Mouse (Mus musculus): ENCODE measurements at regions not wholly inside any gene's neighbourhood (a gene's known extent, or its start where the extent isn't known, plus 50 kb on each side); places are given as distances from the start of the nearest gene placed in this dataset.
"Not testable (repeated sequence)": the region's sequence is repeated elsewhere in the genome, so short reads cannot be mapped to it uniquely, and the experiment has no call there.

GRCm38 (mm10) chr6:19855476-19855875 lies 989.4 kb downstream of the Ankrd7 start:
- not testable (repeated sequence) for ATAC-seq (ENCODE audit: low FRiP score); H3K4me3 ChIP-seq (replicated peaks); H3K9me3 ChIP-seq (replicated peaks); H3K36me3 ChIP-seq; H3K27ac ChIP-seq (replicated peaks); H3K9ac ChIP-seq (replicated peaks); H3K4me1 ChIP-seq; H3K27me3 ChIP-seq (replicated peaks); H3K4me2 ChIP-seq
- 92% methylated on average over 1 of the region's 1 CpGs for WGBS

- Histone ChIP-seq H3K4me3 (replicated peaks) (no peak overlapping the region), H3K4me1 (no peaks in the 10 kb centered on the region), H3K4me2 (no peak overlapping the region), H3K9me3 (replicated peaks) (no peaks in the 10 kb centered on the region), H3K27ac (replicated peaks) (no peak overlapping the region), H3K36me3 (no peaks in the 10 kb centered on the region), H3K9ac (replicated peaks) (no peak overlapping the region), H3K27me3 (replicated peaks) (no peaks in the 10 kb centered on the region)
- WGBS, result 92% methylated on average over 2 of the region's 2 CpGs
- ATAC-seq (ENCODE audit: low FRiP score), result no peak
Measured at GRCm38 (mm10) chr6:19864101-19864500, 998.0 kb downstream of the Ankrd7 start.

- 64% methylated on average over 1 of the region's 1 CpGs for WGBS
- ATAC-seq (ENCODE audit: low FRiP score), result no peak
- Histone ChIP-seq H3K9me3 (replicated peaks) (no peaks in the 10 kb centered on the region), H3K27me3 (replicated peaks) (no peaks in the 10 kb centered on the region), H3K36me3 (no peaks in the 10 kb centered on the region), H3K9ac (replicated peaks) (no peak overlapping the region), H3K4me3 (replicated peaks) (no peak overlapping the region), H3K27ac (replicated peaks) (no peak overlapping the region), H3K4me1 (no peaks in the 10 kb centered on the region), H3K4me2 (no peak overlapping the region)
Measured at GRCm38 (mm10) chr6:19869697-19870096, 1003.6 kb downstream of the Ankrd7 start.

- Histone ChIP-seq H3K27ac (replicated peaks) (no peak overlapping the region), H3K9ac (replicated peaks) (no peak overlapping the region), H3K27me3 (replicated peaks) (no peaks in the 10 kb centered on the region), H3K4me2 (no peak overlapping the region), H3K4me3 (replicated peaks) (no peak overlapping the region), H3K36me3 (no peaks in the 10 kb centered on the region), H3K9me3 (replicated peaks) (no peaks in the 10 kb centered on the region), H3K4me1 (no peaks in the 10 kb centered on the region)
- WGBS, result 98% methylated on average over 1 of the region's 1 CpGs
- no peak for ATAC-seq (ENCODE audit: low FRiP score)
Measured at GRCm38 (mm10) chr6:19911181-19911580, 1045.1 kb downstream of the Ankrd7 start.

GRCm38 (mm10) chr6:19941784-19942183 lies 1075.7 kb downstream of the Ankrd7 start:
- H3K4me3 ChIP-seq (replicated peaks); H3K4me2 ChIP-seq; H3K9me3 ChIP-seq (replicated peaks); H3K4me1 ChIP-seq; H3K9ac ChIP-seq (replicated peaks); H3K27me3 ChIP-seq (replicated peaks); ATAC-seq (ENCODE audit: low FRiP score); H3K36me3 ChIP-seq; H3K27ac ChIP-seq (replicated peaks): not testable (repeated sequence)
- 78% methylated on average over 4 of the region's 4 CpGs for WGBS

- no peak overlapping the region for H3K4me3 ChIP-seq (replicated peaks)
- no peak overlapping the region for H3K27ac ChIP-seq (replicated peaks)
- no peak overlapping the region for H3K4me2 ChIP-seq
- no peak overlapping the region for H3K9ac ChIP-seq (replicated peaks)
- no peaks in the 10 kb centered on the region for H3K4me1 ChIP-seq
- no peaks in the 10 kb centered on the region for H3K9me3 ChIP-seq (replicated peaks)
- H3K36me3 ChIP-seq, result no peaks in the 10 kb centered on the region
- ATAC-seq (ENCODE audit: low FRiP score), result no peak
- H3K27me3 ChIP-seq (replicated peaks), result no peaks in the 10 kb centered on the region
Measured at GRCm38 (mm10) chr6:19944334-19944733, 1078.2 kb downstream of the Ankrd7 start.

GRCm38 (mm10) chr6:19945693-19946092 lies 1079.6 kb downstream of the Ankrd7 start:
- no peak overlapping the region for H3K27ac ChIP-seq (replicated peaks)
- ATAC-seq (ENCODE audit: low FRiP score), result no peak
- no peaks in the 10 kb centered on the region for H3K4me1 ChIP-seq
- H3K9me3 ChIP-seq (replicated peaks), result no peaks in the 10 kb centered on the region
- H3K4me2 ChIP-seq, result no peak overlapping the region
- no peak overlapping the region for H3K4me3 ChIP-seq (replicated peaks)
- H3K36me3 ChIP-seq, result no peaks in the 10 kb centered on the region
- H3K9ac ChIP-seq (replicated peaks), result no peak overlapping the region
- WGBS, result 54% methylated on average over 4 of the region's 4 CpGs
- H3K27me3 ChIP-seq (replicated peaks), result no peaks in the 10 kb centered on the region

- Histone ChIP-seq H3K27me3 (replicated peaks) (no peaks in the 10 kb centered on the region), H3K4me3 (replicated peaks) (no peak overlapping the region), H3K9me3 (replicated peaks) (no peaks in the 10 kb centered on the region), H3K27ac (replicated peaks) (no peak overlapping the region), H3K4me1 (no peaks in the 10 kb centered on the region), H3K4me2 (no peak overlapping the region), H3K9ac (replicated peaks) (no peak overlapping the region), H3K36me3 (no peaks in the 10 kb centered on the region)
- WGBS, result 18% methylated on average over 1 of the region's 1 CpGs
- peak; percentile 73; the same call in 1 of the 2 replicates for ATAC-seq (ENCODE audit: low FRiP score)
Measured at GRCm38 (mm10) chr6:19975898-19976297, 1109.8 kb downstream of the Ankrd7 start.

GRCm38 (mm10) chr6:19991829-19992228 lies 1125.7 kb downstream of the Ankrd7 start:
- ATAC-seq (ENCODE audit: low FRiP score), result no peak
- Histone ChIP-seq H3K27ac (replicated peaks) (no peak overlapping the region), H3K36me3 (no peaks in the 10 kb centered on the region), H3K9ac (replicated peaks) (no peak overlapping the region), H3K4me3 (replicated peaks) (no peak overlapping the region), H3K27me3 (replicated peaks) (no peaks in the 10 kb centered on the region), H3K4me2 (no peak overlapping the region), H3K4me1 (no peaks in the 10 kb centered on the region), H3K9me3 (replicated peaks) (no peaks in the 10 kb centered on the region)
- WGBS, result 84% methylated on average over 1 of the region's 1 CpGs

- Histone ChIP-seq H3K36me3 (no peaks in the 10 kb centered on the region), H3K27me3 (replicated peaks) (no peaks in the 10 kb centered on the region), H3K27ac (replicated peaks) (no peak overlapping the region), H3K4me1 (no peaks in the 10 kb centered on the region), H3K9me3 (replicated peaks) (no peaks in the 10 kb centered on the region), H3K4me3 (replicated peaks) (no peak overlapping the region), H3K9ac (replicated peaks) (no peak overlapping the region), H3K4me2 (no peak overlapping the region)
- ATAC-seq (ENCODE audit: low FRiP score), result no peak
Measured at GRCm38 (mm10) chr6:20028466-20028865, 1162.3 kb downstream of the Ankrd7 start.

GRCm38 (mm10) chr6:20037769-20038168 lies 1171.7 kb downstream of the Ankrd7 start:
- no peaks in the 10 kb centered on the region for H3K27me3 ChIP-seq (replicated peaks)
- no peak overlapping the region for H3K27ac ChIP-seq (replicated peaks)
- no peak overlapping the region for H3K4me2 ChIP-seq
- no peaks in the 10 kb centered on the region for H3K36me3 ChIP-seq
- no peak for ATAC-seq (ENCODE audit: low FRiP score)
- 63% methylated on average over 1 of the region's 1 CpGs for WGBS
- H3K4me1 ChIP-seq, result no peaks in the 10 kb centered on the region
- H3K9me3 ChIP-seq (replicated peaks), result no peaks in the 10 kb centered on the region
- H3K9ac ChIP-seq (replicated peaks), result no peak overlapping the region
- no peak overlapping the region for H3K4me3 ChIP-seq (replicated peaks)

GRCm38 (mm10) chr6:20078666-20079065 lies 1136.6 kb upstream of the Kcnd2 start:
- ATAC-seq (ENCODE audit: low FRiP score), result no peak
- H3K4me3 ChIP-seq (replicated peaks), result no peak overlapping the region
- no peak overlapping the region for H3K4me2 ChIP-seq
- no peaks in the 10 kb centered on the region for H3K27me3 ChIP-seq (replicated peaks)
- H3K36me3 ChIP-seq, result no peaks in the 10 kb centered on the region
- no peak overlapping the region for H3K27ac ChIP-seq (replicated peaks)
- H3K4me1 ChIP-seq, result no peaks in the 10 kb centered on the region
- H3K9me3 ChIP-seq (replicated peaks), result no peaks in the 10 kb centered on the region
- H3K9ac ChIP-seq (replicated peaks), result no peak overlapping the region
